Mouse (Mus musculus): ENCODE results near the gene Trim62.

The Trim62 gene

GRCm38 (mm10) chr4:128883379-128883781 is at the start of gene Trim62:
Trim62 (plus strand) TSS chr4:128883580.
- in situ Hi-C loops (cut with MboI; ENCODE audit: unreplicated experiment in 2 of 2): no loop called here

DNA sequence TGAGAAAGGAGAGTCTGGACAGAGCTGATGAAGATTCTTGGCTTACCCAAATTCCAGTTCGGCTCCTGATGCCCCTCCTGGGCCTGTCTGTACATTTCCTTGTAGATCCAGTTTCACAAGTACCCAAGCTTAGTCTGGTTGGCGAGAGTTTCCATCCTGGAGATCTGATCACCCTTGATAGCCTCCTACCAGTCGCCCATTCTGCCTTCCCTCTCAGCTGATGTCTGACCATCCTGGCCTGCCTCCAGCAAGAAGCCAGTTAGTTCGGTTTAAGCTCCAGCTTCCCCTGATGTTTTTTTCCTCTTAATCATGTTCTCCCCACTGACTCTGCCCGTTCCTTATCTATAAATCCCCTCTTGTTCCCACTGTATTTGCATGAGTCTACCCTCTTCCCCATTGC is 45.2 kb upstream of the Trim62 start:
- in situ Hi-C loops (cut with MboI; ENCODE audit: unreplicated experiment in 2 of 2): no loop called here

- in situ Hi-C loops (cut with MboI; ENCODE audit: unreplicated experiment in 2 of 2): no loop called here
Observed at GRCm38 (mm10) chr4:128839811-128840738, 43.3 kb upstream of the Trim62 start.

- in situ Hi-C loops (cut with MboI; ENCODE audit: unreplicated experiment in 2 of 2): no loop called here
Observed at GRCm38 (mm10) chr4:128841259-128841658, 42.1 kb upstream of the Trim62 start.

GRCm38 (mm10) chr4:128844566-128844965 is 38.8 kb upstream of the Trim62 start:
- in situ Hi-C loops (cut with MboI; ENCODE audit: unreplicated experiment in 2 of 2): no loop called here

DNA sequence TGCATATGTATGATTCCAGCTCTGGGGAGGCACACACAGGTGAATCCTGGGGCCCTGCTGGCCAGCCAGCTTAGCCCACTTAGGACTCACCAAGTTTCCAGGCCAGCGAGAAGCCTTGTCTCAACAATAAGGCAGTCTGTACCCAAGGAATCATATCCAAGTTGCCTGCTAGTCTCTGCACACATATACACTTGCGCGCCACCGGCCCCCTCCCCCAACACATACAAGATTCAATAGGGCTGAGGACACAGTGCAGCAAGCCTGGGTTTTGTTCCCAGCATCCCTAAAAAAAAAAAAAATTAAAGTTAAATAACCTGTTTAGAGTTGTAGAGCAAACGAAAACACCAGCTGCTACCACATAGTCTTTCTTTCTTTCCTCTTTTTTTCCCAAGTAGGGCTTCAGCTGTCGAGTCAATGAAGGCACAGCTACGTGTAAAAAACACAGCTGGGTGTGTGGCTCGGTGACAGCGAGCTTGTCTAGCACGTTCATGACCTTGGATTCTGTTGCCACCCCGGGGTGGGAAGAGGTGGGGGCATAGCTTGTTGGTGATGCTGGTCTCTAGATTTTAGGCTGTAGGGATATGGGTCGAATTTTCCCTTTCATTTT is 37.9 kb upstream of the Trim62 start:
- in situ Hi-C loops (cut with MboI; ENCODE audit: unreplicated experiment in 2 of 2): no loop called here

- in situ Hi-C loops (cut with MboI; ENCODE audit: unreplicated experiment in 2 of 2): no loop called here
Observed at GRCm38 (mm10) chr4:128848961-128849360, 34.4 kb upstream of the Trim62 start.

GRCm38 (mm10) chr4:128849686-128850085 is 33.7 kb upstream of the Trim62 start:
- in situ Hi-C loops (cut with MboI; ENCODE audit: unreplicated experiment in 2 of 2): loop anchor here in 1 of 2 experiments (25.0 kb wide), 2 partner anchors 1312 to 1487 kb away; partner anchors contain the start of genes Gjb4 and Gjb5

DNA sequence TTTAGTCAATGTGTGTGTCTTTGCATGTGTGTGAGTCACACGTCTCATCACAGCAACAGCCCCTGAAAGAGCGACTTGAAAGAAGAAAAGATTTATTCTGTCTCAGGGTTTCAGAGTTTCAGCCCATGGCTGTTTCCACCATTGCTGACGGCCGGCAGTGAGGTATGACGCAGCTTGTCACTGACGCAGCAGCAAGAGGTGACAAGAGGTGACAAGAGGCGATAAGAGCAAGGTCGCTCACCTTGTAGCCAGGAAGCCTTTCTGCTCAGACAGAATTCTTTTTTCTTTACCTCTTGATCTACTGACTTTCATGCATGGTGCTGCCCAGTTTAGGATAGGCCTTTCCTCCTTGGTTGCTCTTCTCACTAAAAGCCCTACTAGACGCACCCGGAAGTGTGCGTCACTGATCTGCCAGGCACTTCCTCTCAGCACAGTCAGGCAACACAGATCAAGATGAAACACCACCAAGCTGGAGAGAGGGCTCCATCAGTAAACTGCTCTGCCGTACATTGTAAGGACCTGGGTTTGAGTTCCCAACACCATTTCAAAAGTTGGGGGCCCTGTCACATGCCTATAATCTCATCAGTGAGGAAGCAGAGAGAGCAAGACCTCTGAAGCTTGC is 31.0 kb upstream of the Trim62 start:
- in situ Hi-C loops (cut with MboI; ENCODE audit: unreplicated experiment in 2 of 2): loop anchor here in 1 of 2 experiments (25.0 kb wide), 2 partner anchors 1315 to 1490 kb away; partner anchors contain the start of genes Gjb4 and Gjb5

GRCm38 (mm10) chr4:128853117-128853516 is 30.3 kb upstream of the Trim62 start:
- in situ Hi-C loops (cut with MboI; ENCODE audit: unreplicated experiment in 2 of 2): loop anchor here in 1 of 2 experiments (25.0 kb wide), 2 partner anchors 1316 to 1491 kb away; partner anchors contain the start of genes Gjb4 and Gjb5

- in situ Hi-C loops (cut with MboI; ENCODE audit: unreplicated experiment in 2 of 2): loop anchor here (5.0 to 25.0 kb wide), 3 partner anchors 143 to 1493 kb away; partner anchors contain the start of genes Gjb4 (in 1 of the 2) and Gjb5 (in 1 of the 2)
Observed at GRCm38 (mm10) chr4:128855613-128856040, 27.8 kb upstream of the Trim62 start.

DNA sequence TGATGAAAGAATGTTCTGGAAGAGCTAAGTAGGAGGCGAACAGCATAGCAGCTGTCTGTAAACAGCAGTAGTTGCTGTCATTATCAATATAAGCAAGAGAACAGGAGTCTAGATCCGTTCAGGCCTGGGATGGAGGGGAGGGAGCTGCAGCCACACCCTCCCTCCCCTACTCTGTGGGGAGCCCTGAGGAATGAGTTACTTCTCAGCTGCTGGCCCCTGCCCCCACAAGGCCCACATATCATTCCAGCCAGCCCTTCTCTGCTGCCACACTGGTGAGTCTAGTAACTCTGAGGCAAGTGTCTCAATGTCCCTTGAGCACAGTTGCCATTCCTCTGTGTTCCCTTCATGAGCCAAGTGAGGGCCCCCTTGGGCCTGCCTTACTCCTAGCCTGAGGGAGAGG is 26.2 kb upstream of the Trim62 start:
- in situ Hi-C loops (cut with MboI; ENCODE audit: unreplicated experiment in 2 of 2): loop anchor here (5.0 to 25.0 kb wide), 3 partner anchors 145 to 1495 kb away; partner anchors contain the start of genes Gjb4 (in 1 of the 2) and Gjb5 (in 1 of the 2)

DNA sequence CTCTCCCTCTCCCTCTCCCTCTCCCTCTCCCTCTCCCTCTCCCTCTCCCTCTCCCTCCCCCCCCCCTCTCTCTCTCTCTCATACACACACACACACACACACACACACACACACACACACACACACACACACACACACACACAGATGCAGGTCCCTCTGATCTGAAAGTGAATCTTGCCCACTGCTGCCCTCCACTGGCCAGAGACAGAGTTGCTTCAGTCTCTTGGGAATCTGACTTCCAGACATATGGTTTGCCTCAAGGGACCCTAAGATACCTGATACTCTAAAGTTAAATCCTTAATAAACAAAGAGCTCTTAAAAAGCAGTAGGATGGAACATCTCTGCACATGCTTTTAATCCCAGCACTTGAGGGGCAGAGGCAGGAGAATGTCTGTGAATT is 25.2 kb upstream of the Trim62 start:
- in situ Hi-C loops (cut with MboI; ENCODE audit: unreplicated experiment in 2 of 2): loop anchor here (5.0 to 25.0 kb wide), 3 partner anchors 146 to 1496 kb away; partner anchors contain the start of genes Gjb4 (in 1 of the 2) and Gjb5 (in 1 of the 2)

- in situ Hi-C loops (cut with MboI; ENCODE audit: unreplicated experiment in 2 of 2): loop anchor here (5.0 to 25.0 kb wide), 3 partner anchors 147 to 1497 kb away; partner anchors contain the start of genes Gjb4 (in 1 of the 2) and Gjb5 (in 1 of the 2)
Observed at GRCm38 (mm10) chr4:128858878-128859277, 24.5 kb upstream of the Trim62 start.

DNA sequence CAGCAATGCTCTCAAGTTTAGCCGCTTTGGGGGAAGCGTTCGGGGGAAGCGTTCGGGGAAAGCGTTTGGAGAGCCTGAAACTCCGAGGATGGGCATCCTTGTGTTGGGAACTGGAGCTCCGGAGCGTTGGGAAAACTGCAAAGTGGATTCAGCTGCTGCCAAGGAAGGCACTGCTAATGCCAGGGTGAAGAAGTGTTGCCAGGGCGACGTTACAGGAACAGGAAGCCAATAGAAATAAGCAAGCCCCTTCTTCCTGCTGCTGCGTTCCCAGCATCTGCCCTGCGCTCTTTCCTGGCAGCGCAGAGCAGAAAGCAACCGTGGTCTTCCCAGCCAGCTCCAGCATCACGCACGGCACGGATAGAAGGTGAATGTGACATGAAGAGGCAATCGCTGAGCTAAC is 10.4 kb upstream of the Trim62 start:
- in situ Hi-C loops (cut with MboI; ENCODE audit: unreplicated experiment in 2 of 2): loop anchor here in 1 of 2 experiments (25.0 kb wide), 2 partner anchors 1336 to 1511 kb away; partner anchors contain the start of genes Gjb4 and Gjb5

- in situ Hi-C loops (cut with MboI; ENCODE audit: unreplicated experiment in 2 of 2): loop anchor here in 1 of 2 experiments (25.0 kb wide), 2 partner anchors 1337 to 1512 kb away; partner anchors contain the start of genes Gjb4 and Gjb5
Observed at GRCm38 (mm10) chr4:128874062-128874461, 9.3 kb upstream of the Trim62 start.

DNA sequence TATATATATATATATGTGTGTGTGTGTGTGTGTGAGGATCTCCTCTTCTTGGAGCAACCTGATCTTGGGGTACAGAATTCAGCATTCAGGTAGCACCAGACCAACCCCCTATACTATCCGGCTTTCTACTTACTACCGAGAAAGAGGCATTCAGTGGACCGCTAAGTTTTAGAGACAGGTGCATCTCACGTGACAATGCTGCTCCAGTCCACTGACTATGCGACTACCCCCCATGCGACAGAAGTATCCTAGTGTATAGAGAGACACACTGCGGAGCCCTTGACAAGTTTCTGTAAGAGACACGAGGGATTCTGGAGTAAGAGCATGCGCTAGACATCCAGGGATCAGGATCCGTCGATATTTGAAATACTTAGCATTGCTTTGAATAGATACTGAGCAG is 7.9 kb upstream of the Trim62 start:
- in situ Hi-C loops (cut with MboI; ENCODE audit: unreplicated experiment in 2 of 2): no loop called here

- in situ Hi-C loops (cut with MboI; ENCODE audit: unreplicated experiment in 2 of 2): no loop called here
Observed at GRCm38 (mm10) chr4:128877520-128877919, 5.9 kb upstream of the Trim62 start.

- in situ Hi-C loops (cut with MboI; ENCODE audit: unreplicated experiment in 2 of 2): no loop called here
Observed at GRCm38 (mm10) chr4:128878901-128879491, 4.4 kb upstream of the Trim62 start.

Data from v-Abl transformed pro-B cells (cell line).